Mouse (Mus musculus): ENCODE measurements around the gene Scnn1b. TPM values are rescaled to one million over a fixed set of nuclear protein-coding genes. Genes with fewer than 3 reads are reported as not detected.

Gene Scnn1b
- total RNA-seq (2014; fragmentation: Nextera tagmentation) (not detected in 2 replicates), total RNA-seq (2017) (not detected in 2 replicates)

DNA sequence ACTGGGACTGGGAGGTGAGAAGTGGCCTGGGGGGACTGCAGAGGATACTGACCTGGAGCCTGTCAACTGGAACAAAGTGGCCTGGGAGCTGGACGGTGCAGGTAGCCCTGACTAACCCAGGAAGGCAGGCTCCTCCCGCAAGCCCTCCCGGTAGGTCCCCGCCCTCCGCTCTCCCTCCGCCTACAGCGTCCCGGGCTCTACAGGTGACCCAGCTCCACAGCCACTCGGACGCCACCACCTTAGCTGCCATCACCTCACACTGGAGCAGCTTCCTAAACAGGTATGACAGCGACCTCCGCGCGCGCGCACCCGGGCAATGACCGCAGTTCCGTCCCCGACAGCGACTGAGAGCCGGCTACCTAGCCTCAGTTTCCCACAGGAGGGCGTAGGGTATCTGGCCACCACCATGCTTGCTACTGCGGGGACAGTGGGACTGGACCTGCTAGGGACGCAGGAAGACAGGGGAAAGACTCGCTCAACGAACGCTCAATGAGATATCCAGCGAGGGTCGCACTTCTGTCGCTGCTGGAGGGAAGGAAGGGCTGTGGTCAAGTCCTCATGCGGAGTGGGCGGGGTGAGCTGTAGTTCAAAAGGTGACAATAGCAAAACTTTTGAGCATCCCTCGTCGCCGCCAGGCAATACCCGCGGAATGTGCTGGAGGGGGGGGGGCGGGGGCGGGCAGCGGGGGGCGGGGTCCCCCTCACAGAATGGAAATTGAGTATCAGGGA lies at the start of gene Scnn1b:
Gene Scnn1b (plus strand): TSS at position 181 of the 728 bp plus-strand sequence.
- ATAC-seq (replicated peaks; ENCODE audit: poor library complexity, severe bottlenecking), result no peak

DNA sequence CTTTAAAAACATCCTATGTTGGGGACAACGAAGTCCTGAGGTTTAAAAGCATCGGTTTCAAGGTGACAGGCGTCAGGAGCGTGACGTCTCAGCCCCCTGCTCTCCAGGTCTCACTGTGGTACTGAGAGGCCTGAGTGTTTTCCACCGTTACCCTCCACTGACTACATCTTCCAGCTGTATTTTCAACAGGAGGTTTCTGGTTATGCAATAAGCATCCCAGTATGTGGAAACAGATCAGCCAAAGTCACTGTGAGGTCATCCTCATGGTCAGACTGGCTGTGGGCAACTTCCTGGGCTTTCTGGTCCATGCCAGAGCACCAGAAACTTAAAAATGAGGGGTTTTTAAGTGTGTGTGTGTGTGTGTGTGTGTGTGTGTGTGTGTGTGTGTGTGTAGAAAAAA lies 43.2 kb upstream of the Scnn1b start:
- ATAC-seq (replicated peaks; ENCODE audit: poor library complexity, severe bottlenecking), result no peak

DNA sequence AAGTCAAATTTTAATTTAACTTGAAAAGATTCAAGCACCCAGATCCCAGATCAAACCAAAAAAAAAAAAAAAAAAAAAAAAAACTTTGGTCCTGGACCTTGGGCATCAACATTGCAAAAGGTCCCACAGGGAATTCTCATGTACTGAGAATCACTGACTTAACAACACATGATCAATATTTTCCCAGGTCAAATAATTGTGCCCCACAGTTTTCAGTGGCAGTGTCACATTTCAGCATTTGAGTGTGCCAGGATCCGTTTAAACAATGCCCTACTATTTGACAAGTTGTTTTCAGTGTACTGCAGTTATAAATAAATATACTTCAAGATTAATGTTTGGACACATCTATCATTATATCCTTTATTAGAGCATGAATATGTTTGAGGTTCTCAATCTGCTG lies 36.4 kb upstream of the Scnn1b start:
- no peak for ATAC-seq (replicated peaks; ENCODE audit: poor library complexity, severe bottlenecking)

DNA sequence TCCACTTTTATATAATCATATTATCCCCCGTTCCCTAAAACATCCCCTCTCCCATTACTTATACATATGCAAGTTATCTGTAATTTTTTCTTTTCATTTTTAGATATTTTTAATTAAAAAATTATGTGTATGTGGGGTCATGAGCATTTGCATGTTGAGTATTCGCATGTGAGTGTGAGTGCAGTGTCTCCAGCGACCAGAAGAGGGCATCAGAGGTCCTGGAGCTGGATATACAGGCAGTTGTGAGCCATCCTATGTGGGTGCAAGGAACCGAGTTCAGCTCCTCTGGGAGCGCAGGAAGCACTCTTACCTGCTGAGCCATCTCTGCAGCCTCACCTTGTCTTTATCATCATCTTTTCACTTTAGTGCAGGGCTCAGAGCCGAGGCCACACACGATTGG lies 29.4 kb upstream of the Scnn1b start:
- no peak for ATAC-seq (replicated peaks; ENCODE audit: poor library complexity, severe bottlenecking)

DNA sequence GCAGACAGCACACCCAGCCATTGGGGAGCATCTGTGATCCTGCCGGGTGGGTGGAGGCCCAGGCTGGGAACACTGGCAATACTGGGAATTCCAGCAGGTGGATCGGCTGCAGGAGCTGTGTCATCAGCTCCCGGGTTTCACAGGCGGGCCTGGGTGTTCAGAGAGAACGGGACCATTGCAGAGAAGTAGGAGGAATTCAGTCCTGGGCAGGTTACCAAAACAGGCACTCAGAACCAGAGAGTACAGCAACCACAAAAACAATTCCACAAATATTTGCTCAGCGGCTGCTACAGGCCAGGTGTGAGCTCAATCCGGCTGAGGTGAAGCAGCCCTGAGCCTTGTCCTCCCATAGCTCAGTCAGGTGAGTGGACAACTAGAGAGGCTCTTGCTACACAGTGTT lies 28.0 kb upstream of the Scnn1b start:
- ATAC-seq (replicated peaks; ENCODE audit: poor library complexity, severe bottlenecking), result no peak

DNA sequence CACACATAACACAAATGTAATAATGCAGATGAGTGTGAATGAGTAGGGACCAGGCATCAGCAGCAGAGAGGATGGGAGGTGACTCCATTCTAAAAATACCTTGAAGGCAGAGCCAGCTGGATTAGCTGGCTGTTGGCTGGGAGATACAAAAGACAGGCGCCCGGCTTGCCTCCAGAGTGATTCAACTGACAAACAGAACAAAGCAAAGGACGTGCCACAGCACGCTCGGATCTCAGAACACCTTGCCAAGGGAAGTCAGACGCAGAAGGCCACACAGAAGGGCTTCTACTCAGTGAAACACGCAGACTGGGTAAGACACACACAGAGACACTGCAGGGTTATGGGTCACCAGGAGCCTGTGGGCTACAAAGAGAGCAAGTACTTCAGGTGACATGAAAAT lies 24.0 kb upstream of the Scnn1b start:
- ATAC-seq (replicated peaks; ENCODE audit: poor library complexity, severe bottlenecking), result no peak

DNA sequence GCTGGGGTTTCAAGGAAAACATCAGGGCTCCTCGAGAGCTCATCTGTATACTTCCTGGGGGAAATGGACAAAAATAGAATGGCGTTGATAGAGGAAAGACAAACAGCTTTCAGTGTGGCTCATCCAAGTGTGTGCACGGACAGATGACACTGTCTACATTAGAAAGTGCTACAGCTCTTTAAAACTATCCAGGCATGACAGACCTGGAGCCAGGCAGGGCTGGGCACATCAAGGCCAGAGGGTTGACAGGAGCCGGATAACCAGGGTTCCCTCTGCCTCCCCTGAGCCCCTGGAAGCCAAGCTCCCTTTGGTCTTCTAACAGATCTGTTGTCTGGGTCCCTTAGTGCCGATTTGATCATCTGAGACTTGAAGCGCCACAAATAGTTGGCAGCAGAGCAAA lies 22.6 kb upstream of the Scnn1b start:
- ATAC-seq (replicated peaks; ENCODE audit: poor library complexity, severe bottlenecking), result no peak

DNA sequence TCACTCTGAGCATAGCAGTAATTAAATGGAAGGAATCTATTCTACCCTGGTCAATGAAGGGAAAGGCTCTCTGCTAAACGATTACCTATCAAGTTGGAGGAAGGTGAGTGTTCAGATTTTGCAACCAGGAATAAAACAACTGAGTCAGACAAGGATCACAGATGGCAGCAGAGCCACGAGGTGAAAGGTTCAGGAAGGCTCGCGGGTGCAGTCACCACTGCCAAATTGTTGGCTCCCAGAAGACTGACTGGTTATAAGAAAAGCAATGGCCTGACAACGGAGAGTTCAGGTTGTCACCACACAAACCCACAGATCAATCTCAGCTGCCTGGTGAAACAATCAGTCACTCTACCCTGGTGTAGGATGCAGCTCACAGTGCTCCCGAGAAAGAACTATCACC lies 18.9 kb upstream of the Scnn1b start:
- ATAC-seq (replicated peaks; ENCODE audit: poor library complexity, severe bottlenecking), result no peak

DNA sequence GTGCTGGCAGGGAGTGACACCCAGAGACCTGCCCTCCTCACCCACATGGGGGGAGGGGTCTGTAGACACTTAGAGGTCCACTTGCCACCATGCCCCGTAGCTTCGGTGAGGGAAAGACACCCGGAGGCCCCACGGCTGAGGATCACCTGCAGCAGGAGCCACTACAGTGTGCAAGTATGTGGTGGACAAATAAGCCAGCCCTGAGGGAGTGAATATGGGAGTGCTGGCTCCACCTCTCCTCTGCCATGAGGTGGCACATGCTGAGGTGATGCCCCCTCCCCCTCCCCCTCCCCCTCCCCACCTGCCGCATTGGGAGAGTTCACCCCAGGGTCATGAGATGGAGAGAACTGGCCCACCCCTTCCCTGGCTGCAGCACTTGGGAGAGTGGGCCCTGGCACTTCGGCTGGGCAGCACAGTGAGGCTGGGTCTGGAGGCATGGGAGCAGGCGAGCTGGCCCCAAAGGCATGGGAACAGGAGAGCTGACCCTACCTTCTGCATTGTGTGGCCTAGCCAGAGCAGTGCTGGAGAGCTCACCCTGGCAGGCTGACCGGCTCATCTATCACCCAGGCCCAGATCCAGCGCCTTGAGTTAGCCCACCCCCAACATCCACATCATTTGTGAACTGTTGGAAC lies 16.2 kb upstream of the Scnn1b start:
- ATAC-seq (replicated peaks; ENCODE audit: poor library complexity, severe bottlenecking), result no peak

DNA sequence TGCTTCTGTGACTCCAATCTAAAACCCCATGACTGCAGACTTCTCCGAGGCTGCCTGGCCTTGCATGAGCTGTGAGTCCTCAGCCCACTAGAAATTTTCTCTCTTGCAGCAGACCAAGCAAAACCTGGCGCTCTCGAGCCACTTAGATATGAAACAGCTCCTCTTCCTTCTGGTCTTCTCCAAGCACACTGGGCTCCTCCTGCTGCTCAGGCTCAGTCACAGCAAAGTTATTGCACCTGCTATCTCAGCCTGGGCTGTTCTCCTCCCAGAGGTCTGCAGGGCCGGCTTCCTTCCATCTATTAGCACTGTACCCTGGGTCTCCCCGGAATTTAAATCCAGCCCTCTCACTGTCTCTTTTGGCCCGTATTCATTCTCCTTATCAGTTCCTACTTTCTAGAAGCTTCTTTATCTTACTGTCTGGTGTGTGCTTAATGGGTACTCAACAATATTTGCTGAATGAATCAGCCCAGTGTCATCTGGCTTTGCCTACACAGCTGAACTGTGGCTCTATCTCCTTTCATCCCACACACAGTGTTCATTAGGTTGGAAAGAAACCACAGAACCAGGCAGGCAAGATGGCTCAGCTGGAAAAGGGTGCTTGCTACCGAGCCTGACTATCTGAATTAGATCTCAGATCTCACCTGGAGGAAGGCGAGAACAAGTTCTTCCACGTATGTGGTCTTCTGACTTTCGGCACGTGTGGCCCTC lies 7.5 kb upstream of the Scnn1b start:
- ATAC-seq (replicated peaks; ENCODE audit: poor library complexity, severe bottlenecking), result no peak

DNA sequence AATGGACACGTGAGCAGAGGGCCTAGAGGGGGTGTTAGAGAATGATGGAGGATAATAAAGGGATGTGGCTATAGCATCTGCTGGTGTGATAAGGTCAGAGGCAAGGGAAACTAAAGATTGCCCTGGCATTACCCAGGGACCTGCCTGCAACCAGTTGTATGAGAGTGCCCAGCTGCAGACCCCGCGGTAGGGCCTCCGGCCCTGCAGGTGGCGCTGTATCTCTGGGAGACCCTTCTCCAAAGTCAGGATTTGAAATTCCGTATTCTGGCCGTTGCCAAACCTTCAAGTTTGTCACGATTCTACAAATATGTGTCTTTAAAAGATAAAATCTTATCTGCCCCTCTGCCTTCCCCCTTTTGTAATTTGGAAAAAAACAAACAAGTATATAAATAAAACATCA lies 5.9 kb upstream of the Scnn1b start:
- peak; percentile 33 for ATAC-seq (replicated peaks; ENCODE audit: poor library complexity, severe bottlenecking)

DNA sequence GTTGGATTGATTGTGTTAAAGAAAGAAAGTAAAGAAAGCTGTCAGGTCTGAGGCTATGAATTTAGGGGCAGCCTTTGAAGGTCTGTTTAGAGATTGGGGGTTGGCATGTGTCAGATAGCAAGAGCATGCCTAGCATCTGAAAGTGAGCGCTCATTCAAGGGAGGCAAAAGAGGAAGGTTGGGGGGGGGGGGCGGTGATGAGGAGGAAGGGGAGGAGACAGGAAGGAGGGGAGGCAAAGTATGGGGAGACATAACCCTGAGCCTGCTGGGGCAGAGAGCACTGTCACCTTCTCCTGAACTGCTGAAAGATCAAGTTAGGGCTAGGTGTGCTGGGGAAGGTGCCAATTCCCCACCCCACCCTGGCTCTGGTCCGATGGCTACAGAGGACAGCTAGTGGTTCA lies 6.8 kb downstream of the Scnn1b start:
- peak; percentile 53 for ATAC-seq (replicated peaks; ENCODE audit: poor library complexity, severe bottlenecking)

DNA sequence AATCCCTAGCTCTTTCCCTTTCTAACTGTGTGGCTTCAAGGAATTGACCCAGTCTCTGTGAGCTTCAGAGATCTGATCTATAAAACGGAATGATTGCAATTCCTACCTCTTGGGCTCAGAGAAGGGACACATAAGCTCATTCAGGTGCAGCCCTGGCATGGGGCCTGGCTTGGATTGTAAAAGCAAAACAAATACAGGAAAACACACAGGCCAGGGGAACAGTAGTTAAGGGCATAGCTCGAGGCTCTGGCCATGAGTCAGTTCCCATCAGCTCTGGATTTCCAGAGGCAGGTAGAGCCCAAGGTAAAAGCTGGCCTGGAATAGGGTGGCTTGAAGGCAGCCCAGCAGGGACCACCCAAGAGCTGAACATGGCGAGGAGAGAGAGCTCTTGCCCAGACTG lies 9.2 kb downstream of the Scnn1b start:
- no peak for ATAC-seq (replicated peaks; ENCODE audit: poor library complexity, severe bottlenecking)

DNA sequence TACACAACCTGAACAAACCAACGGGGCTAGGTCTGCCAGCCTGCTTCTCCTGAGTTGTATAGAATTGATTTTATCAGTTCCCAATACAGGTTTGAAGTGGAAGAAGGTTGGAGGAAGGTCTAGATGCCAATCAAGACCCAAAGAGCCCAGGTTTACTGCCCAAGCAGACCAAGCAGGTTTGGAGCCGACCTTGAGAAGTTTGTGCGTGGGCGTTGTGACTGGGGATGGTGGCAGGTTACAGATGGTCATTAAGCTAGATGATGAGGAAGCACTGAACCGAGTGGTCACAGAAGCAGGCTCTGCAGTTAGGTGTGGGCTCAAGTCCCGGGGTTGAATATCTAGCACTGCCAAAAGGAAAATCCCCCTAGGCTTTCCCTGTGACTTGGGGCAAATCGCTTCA lies 9.9 kb downstream of the Scnn1b start:
- ATAC-seq (replicated peaks; ENCODE audit: poor library complexity, severe bottlenecking), result no peak

DNA sequence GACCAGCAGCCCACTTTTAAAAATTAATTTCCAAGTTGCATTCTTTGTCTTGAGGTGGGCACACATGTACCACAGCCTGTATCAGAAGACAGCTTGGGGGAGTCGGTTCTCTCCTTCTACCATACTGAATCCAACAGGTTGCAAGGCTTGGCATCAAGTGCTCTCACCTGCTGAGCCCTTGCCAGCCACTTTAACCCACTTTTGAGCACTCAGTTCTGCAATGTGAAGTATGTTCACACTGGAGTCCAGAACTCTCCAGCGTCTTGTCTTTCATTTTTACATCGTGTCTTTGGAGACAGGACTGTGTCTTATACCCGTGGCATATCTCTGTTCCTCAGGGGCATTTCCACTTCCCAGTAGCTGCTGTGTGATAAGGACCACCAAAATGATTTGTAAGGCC lies 15.4 kb downstream of the Scnn1b start:
- ATAC-seq (replicated peaks; ENCODE audit: poor library complexity, severe bottlenecking), result no peak

DNA sequence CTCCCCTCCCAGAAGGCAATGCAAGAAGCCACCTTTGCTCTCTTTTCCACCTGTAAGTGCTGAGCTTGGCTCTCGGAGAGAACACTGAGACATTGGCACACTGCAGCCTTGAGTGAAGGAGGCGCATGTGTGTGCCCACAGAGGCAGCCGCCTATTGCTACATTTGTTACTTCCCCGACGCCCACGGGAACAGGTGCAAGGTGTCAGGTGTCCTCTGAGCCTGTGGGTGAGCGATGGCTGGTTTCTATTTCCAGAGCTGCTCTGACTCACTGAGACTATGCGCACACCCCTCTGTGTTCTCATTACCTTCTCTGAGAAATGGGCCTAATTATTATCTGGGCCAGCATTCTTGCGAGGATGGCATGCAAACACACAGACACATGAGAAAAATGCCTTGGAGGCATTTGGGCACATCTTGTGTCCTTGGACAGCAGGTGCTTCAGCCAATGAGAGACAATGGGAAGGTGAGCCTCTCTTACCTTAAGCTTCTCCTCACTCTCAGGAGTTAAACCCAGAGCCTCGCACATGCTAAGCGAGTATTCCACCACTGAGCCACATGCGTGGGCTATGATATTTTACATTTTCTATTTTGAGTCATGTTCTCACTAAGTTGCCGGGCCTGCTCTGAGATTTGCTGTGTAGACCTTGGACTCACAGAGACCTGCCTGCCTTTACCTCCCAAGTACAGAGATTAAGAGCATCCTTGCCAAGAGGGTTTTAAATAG lies 26.0 kb downstream of the Scnn1b start:
- ATAC-seq (replicated peaks; ENCODE audit: poor library complexity, severe bottlenecking), result no peak

DNA sequence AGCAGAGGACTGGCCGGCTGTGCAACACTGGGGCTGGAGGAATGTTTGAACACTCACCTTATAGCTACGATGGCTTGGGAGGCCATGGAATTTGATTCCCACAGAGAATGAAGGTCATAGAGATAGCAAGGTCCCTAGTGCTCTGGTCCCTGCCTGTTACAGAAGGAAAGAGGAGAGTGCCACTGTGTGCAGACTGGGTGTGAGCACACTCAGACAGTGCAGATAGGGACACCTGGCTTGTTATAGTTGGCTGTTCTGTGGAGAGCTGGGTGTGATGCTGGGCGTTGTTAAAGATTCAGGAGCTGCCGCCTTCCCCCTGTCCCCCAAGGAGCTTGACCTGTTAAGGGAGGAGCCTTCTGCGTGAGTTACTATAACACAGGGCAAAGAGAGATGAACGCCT lies 31.9 kb downstream of the Scnn1b start:
- ATAC-seq (replicated peaks; ENCODE audit: poor library complexity, severe bottlenecking), result no peak

DNA sequence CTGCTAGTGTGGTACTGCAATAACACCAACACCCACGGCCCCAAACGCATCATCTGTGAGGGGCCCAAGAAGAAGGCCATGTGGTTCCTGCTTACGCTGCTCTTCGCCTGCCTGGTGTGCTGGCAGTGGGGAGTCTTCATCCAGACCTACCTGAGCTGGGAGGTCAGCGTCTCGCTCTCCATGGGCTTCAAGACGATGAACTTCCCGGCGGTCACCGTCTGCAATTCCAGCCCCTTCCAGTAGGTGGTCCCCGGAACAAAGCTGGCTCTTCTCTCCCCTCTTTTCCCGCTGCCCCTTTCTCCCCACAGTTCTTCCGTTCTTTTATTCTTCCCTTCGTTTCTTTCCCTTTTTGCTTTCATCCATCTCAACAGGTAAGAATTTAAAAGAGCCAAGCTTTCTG lies 34.5 kb downstream of the Scnn1b start:
- peak; percentile 80 for ATAC-seq (replicated peaks; ENCODE audit: poor library complexity, severe bottlenecking)

DNA sequence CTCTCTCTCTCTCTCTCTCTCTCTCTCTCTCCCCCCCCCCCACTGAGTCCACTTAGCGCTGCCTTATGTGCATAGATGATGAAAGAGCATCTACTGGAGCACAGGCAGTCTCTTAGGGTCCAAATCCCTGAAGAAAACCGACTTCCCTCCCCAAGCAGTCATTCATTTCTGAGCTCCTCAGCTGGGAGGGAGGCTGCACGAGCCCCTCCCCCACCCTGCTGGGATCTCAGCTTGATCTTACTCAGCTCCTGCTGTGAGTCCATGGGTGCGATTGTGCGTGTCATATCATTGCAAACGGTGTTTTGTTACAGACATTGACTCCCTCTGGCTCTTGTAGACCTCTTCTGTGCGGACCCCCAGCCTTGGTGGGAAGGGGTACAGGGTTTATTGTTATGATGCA lies 35.1 kb downstream of the Scnn1b start:
- ATAC-seq (replicated peaks; ENCODE audit: poor library complexity, severe bottlenecking), result no peak

DNA sequence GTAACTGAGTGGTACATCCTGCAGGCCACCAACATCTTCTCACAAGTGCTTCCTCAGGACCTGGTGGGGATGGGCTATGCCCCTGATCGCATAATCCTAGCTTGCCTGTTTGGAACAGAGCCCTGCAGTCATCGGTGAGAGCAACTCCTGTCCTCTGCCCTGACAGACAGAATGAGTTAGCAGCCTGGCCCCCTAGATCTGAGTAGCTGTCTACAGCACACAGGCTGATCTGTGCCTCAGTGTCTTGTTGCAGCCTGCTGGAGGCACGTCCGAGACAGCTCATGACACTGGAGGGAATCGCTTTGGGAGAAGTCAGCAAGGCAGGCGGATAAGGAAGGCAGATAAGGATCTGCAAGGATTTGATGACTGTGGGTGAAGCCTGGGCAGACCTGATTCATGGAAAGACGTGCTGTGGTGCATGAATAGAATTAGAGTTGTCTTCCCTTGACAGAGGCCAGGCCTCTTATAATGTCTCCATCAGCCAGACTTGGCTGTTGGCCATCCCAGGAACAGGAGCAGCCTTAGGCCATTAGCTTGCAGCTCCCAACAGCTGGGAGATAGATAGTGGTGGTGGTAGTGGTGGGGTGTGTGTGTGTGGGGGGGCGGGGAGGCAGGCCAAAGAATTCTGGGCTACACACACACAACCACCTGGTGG lies 38.0 kb downstream of the Scnn1b start:
- ATAC-seq (replicated peaks; ENCODE audit: poor library complexity, severe bottlenecking), result no peak
